Mouse (Mus musculus) hindbrain, postnatal 0 days (tissue): ENCODE data around the gene Trcg1. TPM values are rescaled to one million over a fixed set of nuclear protein-coding genes. Genes with fewer than 3 reads are reported as not detected.
"Not testable (repeated sequence)": the region's sequence is repeated elsewhere in the genome, so short reads cannot be mapped to it uniquely, and the experiment has no call there.

ENCODE experiments used
- ATAC-seq: fragments of 200-750 bp; cut with Nextera tagmentation; 2 replicates; pipeline ENCODE4 v1.8.0; 2017; ENCODE audit warnings: mild to moderate bottlenecking, moderate TSS enrichment, moderate library complexity
- DNase-seq: peaks from one replicate; pipeline ENCODE4 v3.0.0-alpha.2; 2015; ENCODE audit warnings: low spot score
- H3K27ac ChIP-seq: fragments of 300-500 bp; sonication (generic); 2 replicates; pipeline ENCODE4 v1.5.1; 2014; ENCODE audit warnings: mild to moderate bottlenecking
- H3K27me3 ChIP-seq: fragments of 300-500 bp; sonication (generic); 2 replicates; pipeline ENCODE4 v1.6.1; 2014; ENCODE audit warnings: low read length, mixed read lengths; ENCODE audit not compliant: insufficient read depth
- H3K36me3 ChIP-seq: fragments of 300-500 bp; sonication (generic); 2 replicates; pipeline ENCODE4 v1.6.1; 2014; ENCODE audit warnings: low read length, mixed read lengths; ENCODE audit not compliant: insufficient read depth
- H3K4me1 ChIP-seq: fragments of 300-500 bp; sonication (generic); 2 replicates; pipeline ENCODE4 v1.6.1; 2014; ENCODE audit warnings: antibody characterized with exemption, low read length, mixed read lengths; ENCODE audit not compliant: insufficient read depth
- H3K4me2 ChIP-seq: fragments of 300-500 bp; sonication (generic); 2 replicates; pipeline ENCODE4 v1.6.1; 2014; ENCODE audit warnings: low read depth, mild to moderate bottlenecking, low read length, moderate library complexity, mixed read lengths
- H3K4me3 ChIP-seq: fragments of 300-500 bp; sonication (generic); 2 replicates; pipeline ENCODE4 v1.5.1; 2014; ENCODE audit warnings: low read length
- H3K9ac ChIP-seq: fragments of 300-500 bp; sonication (generic); replicated peaks from 2 replicates; pipeline ENCODE4 v1.6.1; 2014; ENCODE audit warnings: mild to moderate bottlenecking, low read length, moderate library complexity, mixed read lengths
- H3K9me3 ChIP-seq: fragments of 300-500 bp; sonication (generic); 2 replicates; pipeline ENCODE4 v1.6.1; 2016; ENCODE audit warnings: low read length, mixed read lengths
- CTCF ChIP-seq: IDR thresholded peaks from 2 replicates; pipeline ENCODE4 v1.5.1; 2016; ENCODE audit warnings: antibody characterized with exemption, control low read depth, low read depth
- WGBS: fragments of 180-500 bp; shearing (Covaris S2); extraction: QIAGEN DNeasy Blood & Tissue Kit; methylation state at CpG from one replicate; pipeline ENCODE4 v1.1.7; 2014; 5-methylcytosine and 5-hydroxymethylcytosine counted together
- polyA plus RNA-seq: library from polyadenylated mRNA; unstranded; fragments of >200 nt; fragmentation: Nextera tagmentation; extraction: Ambion mirVana; gene quantifications from 2 replicates; pipeline ENCODE4 v1.2.1, GENCODE M21; 2015
- total RNA-seq: library from RNA; depleted of rRNA; stranded (reverse); fragments of >200 nt; gene quantifications from 2 replicates; pipeline ENCODE4 v1.2.3, GENCODE M21; 2014; rRNA removed

Trcg1 gene
- total RNA-seq (not detected in 2 replicates), polyA plus RNA-seq (not detected in 2 replicates)

- no peak within 1 kb of the TSS for H3K9ac ChIP-seq
- H3K27ac ChIP-seq: no peak within 1 kb of the TSS
- no peak for ATAC-seq
- no peaks in the 10 kb centered on the region for H3K36me3 ChIP-seq
- no peaks in the 10 kb centered on the region for H3K4me1 ChIP-seq
- TF ChIP-seq CTCF: no peak
- H3K4me2 ChIP-seq: no peak within 1 kb of the TSS
- no peaks in the 10 kb centered on the region for H3K9me3 ChIP-seq
- 81% methylated on average over 2 of the region's 2 CpGs for WGBS
- no peak for DNase-seq
- H3K4me3 ChIP-seq: no peak within 1 kb of the TSS
- H3K27me3 ChIP-seq: no peaks in the 10 kb centered on the region
Observed at GRCm38 (mm10) chr9:57236256-57236655, at the start of gene Trcg1. Gene Trcg1, plus strand, starts transcription at chr9:57236556.

- Histone ChIP-seq H3K27ac (no peak overlapping the region), H3K27me3 (no peaks in the 10 kb centered on the region), H3K9me3 (no peaks in the 10 kb centered on the region), H3K4me3 (no peak overlapping the region), H3K9ac (no peak overlapping the region), H3K4me1 (no peaks in the 10 kb centered on the region), H3K36me3 (no peaks in the 10 kb centered on the region), H3K4me2 (no peak overlapping the region)
- DNase-seq (no peak), ATAC-seq (no peak)
- TF ChIP-seq CTCF: no peak
- WGBS: 63% methylated on average over 3 of the region's 3 CpGs
Observed at GRCm38 (mm10) chr9:57196708-57197107, 39.6 kb upstream of the Trcg1 start.

- ATAC-seq (no peak), DNase-seq (no peak)
- Histone ChIP-seq H3K27me3 (no peaks in the 10 kb centered on the region), H3K27ac (no peak overlapping the region), H3K9ac (no peak overlapping the region), H3K4me3 (no peak overlapping the region), H3K4me2 (no peak overlapping the region), H3K9me3 (no peaks in the 10 kb centered on the region), H3K36me3 (no peaks in the 10 kb centered on the region), H3K4me1 (no peaks in the 10 kb centered on the region)
- WGBS: 80% methylated on average over 8 of the region's 8 CpGs
- TF ChIP-seq CTCF: no peak
Observed at GRCm38 (mm10) chr9:57197414-57197813, 38.9 kb upstream of the Trcg1 start.

GRCm38 (mm10) chr9:57202981-57203380 is 33.4 kb upstream of the Trcg1 start:
- Histone ChIP-seq H3K4me3 (no peak overlapping the region), H3K27ac (no peak overlapping the region), H3K9ac (no peak overlapping the region), H3K27me3 (no peaks in the 10 kb centered on the region), H3K36me3 (no peaks in the 10 kb centered on the region), H3K4me1 (no peaks in the 10 kb centered on the region), H3K9me3 (no peaks in the 10 kb centered on the region), H3K4me2 (no peak overlapping the region)
- TF ChIP-seq CTCF: no peak
- no peak for DNase-seq
- 70% methylated on average over 7 of the region's 7 CpGs for WGBS
- no peak for ATAC-seq

GRCm38 (mm10) chr9:57203571-57203970 is 32.8 kb upstream of the Trcg1 start:
- not testable (repeated sequence) for H3K27me3 ChIP-seq, H3K27ac ChIP-seq, H3K36me3 ChIP-seq, H3K4me1 ChIP-seq, H3K4me3 ChIP-seq, H3K9ac ChIP-seq, H3K4me2 ChIP-seq, H3K9me3 ChIP-seq, DNase-seq, ATAC-seq
- 91% methylated on average over 13 of the region's 13 CpGs for WGBS

- no peaks in the 10 kb centered on the region for H3K9me3 ChIP-seq
- no peak for TF ChIP-seq CTCF
- WGBS: 62% methylated on average over 2 of the region's 2 CpGs
- H3K9ac ChIP-seq: no peak overlapping the region
- H3K4me2 ChIP-seq: no peak overlapping the region
- H3K27me3 ChIP-seq: no peaks in the 10 kb centered on the region
- DNase-seq (no peak), ATAC-seq (no peak)
- no peaks in the 10 kb centered on the region for H3K36me3 ChIP-seq
- no peaks in the 10 kb centered on the region for H3K4me1 ChIP-seq
- H3K27ac ChIP-seq: no peak overlapping the region
- no peak overlapping the region for H3K4me3 ChIP-seq
Observed at GRCm38 (mm10) chr9:57206896-57207295, 29.5 kb upstream of the Trcg1 start.

- Histone ChIP-seq H3K4me1 (no peaks in the 10 kb centered on the region), H3K27me3 (no peaks in the 10 kb centered on the region), H3K4me3 (no peak overlapping the region), H3K4me2 (no peak overlapping the region), H3K9ac (no peak overlapping the region), H3K9me3 (no peaks in the 10 kb centered on the region), H3K36me3 (no peaks in the 10 kb centered on the region), H3K27ac (no peak overlapping the region)
- ATAC-seq (no peak), DNase-seq (peak; percentile 66)
- 29% methylated on average over 3 of the region's 3 CpGs for WGBS
- peak; percentile 63 for TF ChIP-seq CTCF
Observed at GRCm38 (mm10) chr9:57209316-57209715, 27.0 kb upstream of the Trcg1 start.
